Mouse (Mus musculus): ENCODE data around the gene Rai1. TPM values are rescaled to one million over a fixed set of nuclear protein-coding genes. Genes with fewer than 3 reads are reported as not detected.

The Rai1 gene
- polyA plus RNA-seq, 1 experiment from 2014 or later, result 30.6 TPM

GRCm38 (mm10) chr11:60190055-60190641 is 85.3 kb downstream of the Rai1 start:
- Histone ChIP-seq H3K27me3 (ENCODE audit: control insufficient read depth, insufficient read depth, low read length) (no peaks in the 10 kb centered on the region), H3K4me3 (ENCODE audit: low read depth, low read length) (no peak overlapping the region), H3K9me3 (ENCODE audit: control insufficient read depth, low read depth, low read length) (0 out of 2 replicates have a peak, but pooled peaks cover 8% of the 10 kb centered on the region), H3K36me3 (ENCODE audit: control insufficient read depth, insufficient read depth, low read length) (peaks cover 90% of the 10 kb centered on the region), H3K4me2 (replicated peaks; ENCODE audit: low read depth, low read length) (no peak overlapping the region), H3K4me1 (ENCODE audit: control insufficient read depth, insufficient read depth, low read length) (no peaks in the 10 kb centered on the region), H3K9ac (replicated peaks; ENCODE audit: low read depth, low read length) (no peak overlapping the region), H3K27ac (ENCODE audit: low read length) (no peak overlapping the region)
- 83% methylated on average over 17 of the region's 17 CpGs for WGBS
- ATAC-seq (ENCODE audit: insufficient number of reproducible peaks, insufficient read depth, low FRiP score, low read depth), result no peak

DNA sequence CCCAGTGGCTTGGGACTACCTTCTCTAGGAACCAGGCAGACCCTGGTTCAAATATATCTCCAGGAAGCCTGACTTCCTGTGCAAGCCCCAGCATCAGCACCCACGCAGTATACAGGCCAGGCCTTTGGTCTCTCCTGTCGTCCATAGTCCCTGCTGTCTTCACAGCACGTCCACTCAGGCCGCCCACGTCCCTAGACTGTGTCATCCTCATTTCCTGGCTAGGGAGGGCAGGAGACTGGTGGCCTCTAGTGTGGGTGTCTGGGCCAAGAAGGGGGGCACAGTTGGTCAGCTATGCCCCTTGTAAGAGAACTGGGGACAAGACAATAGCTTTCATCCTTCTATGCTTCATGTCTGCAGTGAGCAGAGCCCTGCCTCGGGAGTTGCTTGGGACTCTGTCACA is 87.7 kb downstream of the Rai1 start:
- Histone ChIP-seq H3K27ac (ENCODE audit: low read length) (no peak overlapping the region), H3K36me3 (ENCODE audit: control insufficient read depth, insufficient read depth, low read length) (peaks cover 78% of the 10 kb centered on the region), H3K4me3 (ENCODE audit: low read depth, low read length) (no peak overlapping the region), H3K27me3 (ENCODE audit: control insufficient read depth, insufficient read depth, low read length) (no peaks in the 10 kb centered on the region), H3K4me1 (ENCODE audit: control insufficient read depth, insufficient read depth, low read length) (no peaks in the 10 kb centered on the region), H3K4me2 (replicated peaks; ENCODE audit: low read depth, low read length) (no peak overlapping the region), H3K9ac (replicated peaks; ENCODE audit: low read depth, low read length) (no peak overlapping the region), H3K9me3 (ENCODE audit: control insufficient read depth, low read depth, low read length) (0 out of 2 replicates have a peak, but pooled peaks cover 8% of the 10 kb centered on the region)
- ATAC-seq (ENCODE audit: insufficient number of reproducible peaks, insufficient read depth, low FRiP score, low read depth), result no peak
- 70% methylated on average over 6 of the region's 6 CpGs for WGBS

- Histone ChIP-seq H3K4me1 (ENCODE audit: control insufficient read depth, insufficient read depth, low read length) (no peaks in the 10 kb centered on the region), H3K27ac (ENCODE audit: low read length) (no peak overlapping the region), H3K9ac (replicated peaks; ENCODE audit: low read depth, low read length) (no peak overlapping the region), H3K27me3 (ENCODE audit: control insufficient read depth, insufficient read depth, low read length) (no peaks in the 10 kb centered on the region), H3K36me3 (ENCODE audit: control insufficient read depth, insufficient read depth, low read length) (peaks cover 77% of the 10 kb centered on the region), H3K4me3 (ENCODE audit: low read depth, low read length) (no peak overlapping the region), H3K4me2 (replicated peaks; ENCODE audit: low read depth, low read length) (no peak overlapping the region), H3K9me3 (ENCODE audit: control insufficient read depth, low read depth, low read length) (0 out of 2 replicates have a peak, but pooled peaks cover 8% of the 10 kb centered on the region)
- 70% methylated on average over 4 of the region's 4 CpGs for WGBS
- ATAC-seq (ENCODE audit: insufficient number of reproducible peaks, insufficient read depth, low FRiP score, low read depth), result no peak
Observed at GRCm38 (mm10) chr11:60193556-60193955, 88.7 kb downstream of the Rai1 start.

- no peaks in the 10 kb centered on the region for H3K27me3 ChIP-seq (ENCODE audit: control insufficient read depth, insufficient read depth, low read length)
- ATAC-seq (ENCODE audit: insufficient number of reproducible peaks, insufficient read depth, low FRiP score, low read depth), result no peak
- H3K9ac ChIP-seq (replicated peaks; ENCODE audit: low read depth, low read length), result no peak overlapping the region
- peaks cover 76% of the 10 kb centered on the region for H3K36me3 ChIP-seq (ENCODE audit: control insufficient read depth, insufficient read depth, low read length)
- no peak overlapping the region for H3K4me2 ChIP-seq (replicated peaks; ENCODE audit: low read depth, low read length)
- H3K4me1 ChIP-seq (ENCODE audit: control insufficient read depth, insufficient read depth, low read length), result no peaks in the 10 kb centered on the region; the same call in 1 of the 2 replicates
- 0 out of 2 replicates have a peak, but pooled peaks cover 8% of the 10 kb centered on the region for H3K9me3 ChIP-seq (ENCODE audit: control insufficient read depth, low read depth, low read length)
- H3K27ac ChIP-seq (ENCODE audit: low read length), result no peak overlapping the region
- no peak overlapping the region for H3K4me3 ChIP-seq (ENCODE audit: low read depth, low read length)
Observed at GRCm38 (mm10) chr11:60195108-60195507, 90.3 kb downstream of the Rai1 start.

DNA sequence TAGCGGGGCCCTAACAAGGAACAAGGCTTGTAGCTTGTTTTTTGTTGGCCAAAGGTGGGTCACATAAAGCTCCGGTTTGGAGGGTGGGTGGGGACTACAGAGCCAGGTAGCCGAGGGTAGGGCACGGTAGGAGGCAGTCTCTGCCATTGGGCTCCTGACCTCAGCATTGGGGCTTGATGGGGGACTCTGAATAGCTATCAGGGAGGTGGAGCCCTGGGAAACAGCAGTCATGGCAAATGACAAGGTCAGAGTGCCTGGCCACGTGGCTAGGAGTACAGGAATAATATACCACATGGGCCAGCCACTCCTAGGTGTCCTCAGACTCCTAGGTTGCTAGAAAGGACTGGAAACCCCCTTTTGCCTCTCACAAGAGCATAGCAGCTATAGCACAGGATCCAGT is 91.5 kb downstream of the Rai1 start:
- no peak; the same call in 1 of the 2 replicates for ATAC-seq (ENCODE audit: insufficient number of reproducible peaks, insufficient read depth, low FRiP score, low read depth)
- Histone ChIP-seq H3K27ac (ENCODE audit: low read length) (no peak overlapping the region), H3K27me3 (ENCODE audit: control insufficient read depth, insufficient read depth, low read length) (no peaks in the 10 kb centered on the region), H3K36me3 (ENCODE audit: control insufficient read depth, insufficient read depth, low read length) (peaks cover 76% of the 10 kb centered on the region), H3K4me2 (replicated peaks; ENCODE audit: low read depth, low read length) (no peak overlapping the region), H3K9ac (replicated peaks; ENCODE audit: low read depth, low read length) (no peak overlapping the region), H3K4me3 (ENCODE audit: low read depth, low read length) (no peak overlapping the region), H3K4me1 (ENCODE audit: control insufficient read depth, insufficient read depth, low read length) (no peaks in the 10 kb centered on the region; the same call in 1 of the 2 replicates), H3K9me3 (ENCODE audit: control insufficient read depth, low read depth, low read length) (0 out of 2 replicates have a peak, but pooled peaks cover 8% of the 10 kb centered on the region)
- 66% methylated on average over 5 of the region's 5 CpGs for WGBS

DNA sequence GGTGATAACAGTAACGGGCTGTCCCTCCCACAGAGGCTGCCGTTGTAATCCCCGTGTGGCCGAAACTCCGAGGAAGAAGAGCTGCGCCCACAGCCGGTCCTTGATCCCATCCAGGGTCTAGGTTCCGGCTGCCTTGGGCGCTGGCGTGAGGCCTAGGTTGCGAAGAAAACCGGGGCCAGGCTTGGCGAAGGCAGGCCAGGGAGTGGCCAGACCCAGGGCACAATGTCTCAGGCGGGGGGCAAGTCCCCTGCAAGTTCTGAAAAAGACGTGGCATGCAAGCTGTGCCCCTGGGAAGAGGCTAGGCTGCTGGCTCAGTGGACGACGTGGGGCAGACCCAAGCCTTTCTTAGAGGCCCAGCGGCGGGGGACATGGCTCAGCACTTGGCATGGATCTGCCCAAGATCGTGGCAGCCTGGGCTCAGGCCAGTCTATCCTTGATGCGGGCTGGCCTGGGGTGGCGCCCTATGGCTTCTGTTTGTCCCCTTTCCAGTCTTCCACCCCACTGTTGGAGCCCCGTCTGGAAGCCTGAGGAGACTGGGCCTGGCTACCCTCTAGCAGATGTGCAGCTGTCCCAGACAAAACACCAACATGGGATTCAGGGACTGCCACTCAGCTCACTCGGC is 93.3 kb downstream of the Rai1 start:
- H3K4me3 ChIP-seq (ENCODE audit: low read depth, low read length), result no peak overlapping the region
- WGBS, result 81% methylated on average over 24 of the region's 24 CpGs
- no peak overlapping the region for H3K27ac ChIP-seq (ENCODE audit: low read length)
- no peak for ATAC-seq (ENCODE audit: insufficient number of reproducible peaks, insufficient read depth, low FRiP score, low read depth)
- peaks cover 86% of the 10 kb centered on the region for H3K36me3 ChIP-seq (ENCODE audit: control insufficient read depth, insufficient read depth, low read length)
- H3K9me3 ChIP-seq (ENCODE audit: control insufficient read depth, low read depth, low read length), result 0 out of 2 replicates have a peak, but pooled peaks cover 8% of the 10 kb centered on the region
- no peaks in the 10 kb centered on the region; the same call in 1 of the 2 replicates for H3K4me1 ChIP-seq (ENCODE audit: control insufficient read depth, insufficient read depth, low read length)
- no peak overlapping the region for H3K9ac ChIP-seq (replicated peaks; ENCODE audit: low read depth, low read length)
- no peak overlapping the region for H3K4me2 ChIP-seq (replicated peaks; ENCODE audit: low read depth, low read length)
- H3K27me3 ChIP-seq (ENCODE audit: control insufficient read depth, insufficient read depth, low read length), result no peaks in the 10 kb centered on the region

- H3K36me3 ChIP-seq (ENCODE audit: control insufficient read depth, insufficient read depth, low read length), result peaks cover 86% of the 10 kb centered on the region
- no peak overlapping the region for H3K4me2 ChIP-seq (replicated peaks; ENCODE audit: low read depth, low read length)
- H3K27ac ChIP-seq (ENCODE audit: low read length), result no peak overlapping the region
- no peaks in the 10 kb centered on the region for H3K27me3 ChIP-seq (ENCODE audit: control insufficient read depth, insufficient read depth, low read length)
- H3K4me3 ChIP-seq (ENCODE audit: low read depth, low read length), result no peak overlapping the region
- H3K9ac ChIP-seq (replicated peaks; ENCODE audit: low read depth, low read length), result no peak overlapping the region
- 0 out of 2 replicates have a peak, but pooled peaks cover 8% of the 10 kb centered on the region for H3K9me3 ChIP-seq (ENCODE audit: control insufficient read depth, low read depth, low read length)
- no peaks in the 10 kb centered on the region; the same call in 1 of the 2 replicates for H3K4me1 ChIP-seq (ENCODE audit: control insufficient read depth, insufficient read depth, low read length)
- ATAC-seq (ENCODE audit: insufficient number of reproducible peaks, insufficient read depth, low FRiP score, low read depth), result no peak
- WGBS, result 85% methylated on average over 12 of the region's 12 CpGs
Observed at GRCm38 (mm10) chr11:60198651-60199050, 93.8 kb downstream of the Rai1 start.

- peak; percentile 62 for ATAC-seq (ENCODE audit: insufficient number of reproducible peaks, insufficient read depth, low FRiP score, low read depth)
- Histone ChIP-seq H3K9me3 (ENCODE audit: control insufficient read depth, low read depth, low read length) (0 out of 2 replicates have a peak, but pooled peaks cover 3% of the 10 kb centered on the region), H3K4me2 (replicated peaks; ENCODE audit: low read depth, low read length) (no peak overlapping the region), H3K27ac (ENCODE audit: low read length) (peak overlapping the region; percentile 29; the same call in 1 of the 2 replicates), H3K36me3 (ENCODE audit: control insufficient read depth, insufficient read depth, low read length) (peaks cover 84% of the 10 kb centered on the region), H3K4me3 (ENCODE audit: low read depth, low read length) (no peak overlapping the region), H3K9ac (replicated peaks; ENCODE audit: low read depth, low read length) (no peak overlapping the region), H3K4me1 (ENCODE audit: control insufficient read depth, insufficient read depth, low read length) (no peaks in the 10 kb centered on the region; the same call in 1 of the 2 replicates), H3K27me3 (ENCODE audit: control insufficient read depth, insufficient read depth, low read length) (no peaks in the 10 kb centered on the region)
- 16% methylated on average over 18 of the region's 18 CpGs for WGBS
Observed at GRCm38 (mm10) chr11:60199702-60200184, 94.9 kb downstream of the Rai1 start.
